Mouse (Mus musculus): ENCODE measurements around the gene Cldn3.

Cldn3 gene

GRCm38 (mm10) chr5:134965852-134966821, 19.9 kb upstream of the Cldn3 start:
- no peak for DNase-seq (ENCODE audit: low spot score)

GRCm38 (mm10) chr5:134967164-134967944, 18.7 kb upstream of the Cldn3 start:
- DNase-seq (ENCODE audit: low spot score): no peak

GRCm38 (mm10) chr5:134970671-134971070, 15.3 kb upstream of the Cldn3 start:
- DNase-seq (ENCODE audit: low spot score): no peak

- DNase-seq (ENCODE audit: low spot score): no peak
These were observed 12.9 kb upstream of the Cldn3 start for GRCm38 (mm10) chr5:134973081-134973480.

- no peak for DNase-seq (ENCODE audit: low spot score)
These were observed 12.5 kb upstream of the Cldn3 start for GRCm38 (mm10) chr5:134973526-134973925.

- no peak for DNase-seq (ENCODE audit: low spot score)
These were observed 11.7 kb upstream of the Cldn3 start for GRCm38 (mm10) chr5:134974294-134974693.

GRCm38 (mm10) chr5:134974921-134975320, 11.1 kb upstream of the Cldn3 start:
- no peak for DNase-seq (ENCODE audit: low spot score)

GRCm38 (mm10) chr5:134976164-134976563, 9.8 kb upstream of the Cldn3 start:
- DNase-seq (ENCODE audit: low spot score): no peak

GRCm38 (mm10) chr5:134976577-134977250, 9.3 kb upstream of the Cldn3 start:
- DNase-seq (ENCODE audit: low spot score): no peak

- no peak for DNase-seq (ENCODE audit: low spot score)
These were observed 8.2 kb upstream of the Cldn3 start for GRCm38 (mm10) chr5:134977837-134978236.

GRCm38 (mm10) chr5:134981149-134981548, 4.9 kb upstream of the Cldn3 start:
- DNase-seq (ENCODE audit: low spot score): no peak

- DNase-seq (ENCODE audit: low spot score): no peak
These were observed 2.9 kb upstream of the Cldn3 start for GRCm38 (mm10) chr5:134983111-134983510.

- DNase-seq (ENCODE audit: low spot score): no peak
These were observed 2.2 kb upstream of the Cldn3 start for GRCm38 (mm10) chr5:134983771-134984170.

GRCm38 (mm10) chr5:134986298-134987268, 569 bp downstream of the Cldn3 start:
- no peak for DNase-seq (ENCODE audit: low spot score)

- no peak for DNase-seq (ENCODE audit: low spot score)
These were observed 3.2 kb downstream of the Cldn3 start for GRCm38 (mm10) chr5:134989166-134989565.

- DNase-seq (ENCODE audit: low spot score): no peak
These were observed 3.7 kb downstream of the Cldn3 start for GRCm38 (mm10) chr5:134989741-134990140.

- DNase-seq (ENCODE audit: low spot score): peak; percentile 27
These were observed 6.6 kb downstream of the Cldn3 start for GRCm38 (mm10) chr5:134992566-134992965.

GRCm38 (mm10) chr5:134998359-134998758, 12.3 kb downstream of the Cldn3 start:
- DNase-seq (ENCODE audit: low spot score): no peak

- DNase-seq (ENCODE audit: low spot score): no peak
These were observed 13.8 kb downstream of the Cldn3 start for GRCm38 (mm10) chr5:134999797-135000196.

- DNase-seq (ENCODE audit: low spot score): no peak
These were observed 14.7 kb downstream of the Cldn3 start for GRCm38 (mm10) chr5:135000751-135001150.

- DNase-seq (ENCODE audit: low spot score): peak; percentile 78
These were observed 15.3 kb downstream of the Cldn3 start for GRCm38 (mm10) chr5:135001309-135001708.

Data from testis, postnatal 14 days (tissue).